Mouse (Mus musculus) thymus, postnatal 10 days (tissue): ENCODE results near the gene Cuedc1.
A peak's percentile ranks its signal among the peaks of the same experiment; 100 is the strongest.

ENCODE experiments used
- DNase-seq, 2 experiments: peaks; one replicate each; pipeline ENCODE4 v3.0.0; 2021; ENCODE audit warnings: low spot score in 2 of 2

Cuedc1 gene

DNA sequence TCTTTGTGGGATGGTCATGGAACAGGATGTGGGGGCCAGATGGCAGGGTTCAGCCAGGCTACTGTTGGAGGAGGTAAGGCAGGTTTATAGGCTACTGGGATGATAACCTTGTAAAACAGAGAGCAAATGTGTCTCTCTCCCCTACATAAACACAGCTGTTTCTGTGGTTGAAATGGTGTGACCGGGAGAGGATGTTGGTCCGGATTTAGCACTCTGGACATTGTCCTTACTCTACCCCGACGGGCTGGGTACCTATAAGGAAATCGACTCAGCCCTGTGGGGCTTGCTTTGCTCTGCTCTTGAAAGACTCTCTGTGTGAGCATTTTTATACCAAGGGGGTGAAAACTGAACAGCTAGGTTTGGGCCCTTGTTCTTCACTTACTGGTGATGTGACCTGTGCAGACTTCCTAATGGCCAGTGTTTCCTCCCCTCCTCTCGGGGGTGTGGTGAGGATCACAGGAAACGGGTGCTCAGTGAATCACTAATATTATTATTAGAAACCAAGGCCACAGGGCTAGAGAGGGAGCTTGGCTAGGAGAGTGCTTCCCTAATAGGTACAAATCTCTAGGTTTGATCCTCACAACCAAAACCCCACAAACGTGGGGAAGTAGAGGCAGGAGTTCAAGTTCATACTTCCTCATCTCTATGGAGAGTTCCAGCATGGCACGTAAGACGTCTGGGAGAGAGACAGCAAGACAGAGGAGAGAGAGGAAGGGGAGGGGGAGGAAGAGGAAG lies 19.7 kb downstream of the Cuedc1 start:
- no peak for DNase-seq

DNA sequence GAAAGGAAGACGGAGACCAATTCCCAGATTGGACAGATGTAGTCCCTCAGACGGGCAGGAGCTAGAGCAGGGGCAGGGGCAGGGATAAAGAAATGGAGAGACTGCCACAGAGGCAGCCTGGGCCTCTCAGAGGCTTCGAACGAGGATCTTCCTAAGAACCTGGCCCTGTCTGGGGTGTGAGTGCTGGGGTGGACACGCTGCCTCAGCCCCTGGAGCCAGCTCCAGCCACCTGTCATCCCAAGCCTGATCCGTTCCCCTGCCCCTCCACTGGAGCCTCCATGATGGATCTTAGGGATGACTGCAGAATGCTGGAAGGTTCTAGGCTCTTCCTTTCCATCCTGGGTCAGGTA lies 20.2 kb downstream of the Cuedc1 start:
- DNase-seq = no peak

DNA sequence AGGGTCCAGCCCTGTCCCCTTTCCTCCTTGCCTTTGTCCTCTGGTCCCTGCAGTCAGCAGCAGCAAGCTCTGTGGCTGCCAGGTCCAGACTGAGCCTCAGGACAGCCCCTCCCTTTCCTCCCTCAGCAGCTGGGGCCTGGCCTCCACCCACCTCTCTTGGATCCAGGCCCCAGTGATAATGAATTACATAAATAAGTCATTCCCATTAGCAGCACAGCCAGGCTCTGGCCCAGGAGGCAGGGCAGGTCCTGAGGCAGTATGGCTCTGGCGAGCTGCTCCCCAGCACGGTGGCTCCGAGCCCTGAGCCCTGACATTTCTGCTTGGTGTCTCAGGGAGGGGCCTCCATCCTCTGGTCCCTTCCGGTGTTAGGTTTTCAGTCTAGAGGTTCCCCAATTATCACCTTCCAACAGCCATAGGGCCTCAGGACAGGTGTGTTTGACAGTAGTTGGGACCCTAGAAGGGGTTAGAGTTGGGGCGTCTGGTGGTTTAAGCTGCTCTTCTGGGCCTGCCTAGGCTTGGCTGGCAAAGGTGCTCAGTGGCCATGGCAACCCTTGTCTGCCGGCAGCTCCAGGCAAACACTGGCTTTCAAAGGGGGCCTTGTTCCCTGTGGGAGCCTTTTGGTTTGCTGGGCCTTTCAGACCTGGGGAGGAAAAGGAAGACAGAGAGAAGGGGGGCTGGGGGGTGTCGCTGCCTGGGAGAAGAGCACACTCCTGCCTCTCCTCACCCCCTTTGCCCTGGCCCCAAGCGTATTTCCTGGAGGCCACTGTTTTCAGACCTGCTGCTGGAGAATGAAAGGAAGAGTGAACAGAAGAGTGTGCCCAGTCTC lies 21.2 kb downstream of the Cuedc1 start:
- no peak for DNase-seq

DNA sequence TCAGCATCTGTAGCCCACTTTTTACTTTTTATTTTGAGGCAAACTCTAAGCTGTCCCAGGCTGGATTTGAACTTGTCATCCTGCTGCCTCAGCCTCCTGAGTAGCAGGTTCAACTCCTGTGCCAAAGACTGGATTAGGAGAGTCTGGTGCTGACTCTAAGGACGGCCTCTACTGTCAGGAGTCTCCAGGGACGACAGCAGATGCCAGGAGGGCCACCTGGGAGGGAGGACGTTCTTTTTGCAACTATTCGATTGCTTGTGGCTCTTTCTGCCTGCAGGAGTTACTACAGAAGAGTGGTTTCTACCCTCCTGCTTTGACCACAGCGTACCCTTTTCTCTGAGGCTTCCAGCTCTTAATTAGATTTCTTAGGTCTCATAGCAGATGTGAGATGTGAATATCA lies 24.7 kb downstream of the Cuedc1 start:
- no peak for DNase-seq

DNA sequence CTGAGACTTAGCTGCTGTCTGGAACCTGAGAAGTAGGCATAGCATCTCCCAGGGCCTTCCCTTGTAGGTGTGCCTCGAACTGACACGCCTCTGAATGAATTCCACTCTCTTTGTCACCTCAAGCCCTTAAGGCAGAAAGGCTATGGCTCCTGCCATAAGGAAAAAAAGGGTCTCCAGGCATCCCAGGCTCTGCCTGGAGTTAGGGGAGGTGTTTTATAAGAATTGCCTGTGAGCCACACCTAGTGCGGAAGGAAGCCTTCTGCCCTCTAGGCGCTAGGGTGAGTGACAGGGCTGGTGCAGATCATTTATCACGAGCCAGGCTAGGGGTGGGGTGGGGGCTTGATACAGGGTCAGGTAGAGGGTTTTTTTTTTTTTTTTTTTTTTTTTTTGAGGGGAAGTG lies 25.2 kb downstream of the Cuedc1 start:
- DNase-seq = no peak

DNA sequence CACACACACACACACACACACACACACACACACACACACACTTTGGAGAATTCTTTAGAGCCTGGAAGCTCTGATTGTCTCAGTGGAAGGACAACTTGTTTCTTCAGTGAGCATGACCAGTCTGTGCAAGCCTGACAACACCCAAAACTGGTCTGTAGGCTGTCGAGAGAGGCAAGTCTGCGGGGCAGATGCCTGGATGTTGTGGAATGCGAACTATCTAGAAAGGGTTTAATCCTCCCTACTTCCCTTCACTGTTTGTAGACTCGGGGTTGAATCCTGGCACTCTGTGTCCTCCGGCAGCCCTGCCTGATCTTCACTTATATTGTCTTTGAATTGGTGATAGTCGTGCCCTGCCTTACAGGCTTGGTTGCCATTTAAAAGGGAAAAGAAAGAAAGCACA lies 25.9 kb downstream of the Cuedc1 start:
- no peak for DNase-seq

DNA sequence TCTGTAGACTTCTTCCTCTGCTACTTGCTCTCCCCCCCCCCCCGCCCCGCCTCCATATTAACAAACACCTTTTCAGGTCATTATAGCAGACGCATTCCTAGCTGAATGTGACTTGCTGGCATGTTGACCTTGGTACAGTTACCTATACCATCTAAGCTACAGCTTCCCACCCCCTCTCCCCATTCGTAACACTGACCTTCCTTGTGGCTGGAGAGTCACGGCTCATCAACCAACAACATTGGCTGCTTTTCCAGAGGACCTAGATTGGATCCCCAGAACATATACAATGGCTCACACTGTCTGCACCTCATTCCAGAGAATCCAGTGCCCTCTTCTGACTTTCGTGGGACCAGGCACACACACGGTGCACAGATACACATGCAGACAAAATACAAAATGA lies 27.6 kb downstream of the Cuedc1 start:
- DNase-seq = no peak

DNA sequence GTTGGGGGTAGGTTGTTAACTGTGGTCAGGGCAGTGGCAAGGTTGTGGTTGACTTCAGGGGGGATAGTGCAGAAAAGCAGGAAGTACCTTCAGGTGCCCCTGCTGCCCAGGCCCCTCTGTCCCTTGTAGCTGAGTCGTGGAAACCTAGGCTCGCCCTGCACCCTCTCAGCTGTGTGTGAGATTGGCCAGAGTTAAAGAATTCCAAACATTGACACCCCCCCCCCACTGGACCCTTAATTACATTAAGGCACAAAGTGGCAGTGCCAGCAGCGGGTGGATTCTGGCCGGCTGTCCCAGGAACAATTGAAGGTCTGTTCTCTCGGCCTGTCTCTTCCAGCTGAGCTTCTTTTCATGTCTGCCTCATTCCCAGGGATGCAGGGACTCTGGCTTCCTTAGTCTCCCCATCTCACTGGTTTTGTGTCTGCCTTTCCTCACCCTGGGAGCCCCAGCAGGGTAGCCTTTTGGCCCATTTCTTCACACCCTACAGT lies 28.5 kb downstream of the Cuedc1 start:
- no peak for DNase-seq

DNA sequence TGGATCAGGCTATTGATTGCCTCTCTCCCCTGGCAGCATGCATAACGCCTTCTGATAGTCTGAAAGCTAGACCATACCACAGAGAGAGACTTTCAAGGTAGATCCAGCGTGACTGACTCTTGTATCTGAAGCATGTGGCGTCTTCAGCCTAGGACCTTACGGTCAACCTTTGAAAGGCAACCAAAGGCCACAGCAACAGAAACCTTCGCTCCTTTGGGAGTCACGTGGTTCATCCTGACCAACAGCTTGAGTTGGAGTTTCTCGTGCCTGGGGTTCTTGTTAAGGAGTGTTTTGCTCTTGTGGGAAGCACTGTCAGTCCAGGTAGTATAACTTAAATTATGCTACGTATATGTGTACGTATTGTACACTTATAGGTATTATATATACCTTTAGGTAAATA lies 30.6 kb downstream of the Cuedc1 start:
- DNase-seq = no peak

DNA sequence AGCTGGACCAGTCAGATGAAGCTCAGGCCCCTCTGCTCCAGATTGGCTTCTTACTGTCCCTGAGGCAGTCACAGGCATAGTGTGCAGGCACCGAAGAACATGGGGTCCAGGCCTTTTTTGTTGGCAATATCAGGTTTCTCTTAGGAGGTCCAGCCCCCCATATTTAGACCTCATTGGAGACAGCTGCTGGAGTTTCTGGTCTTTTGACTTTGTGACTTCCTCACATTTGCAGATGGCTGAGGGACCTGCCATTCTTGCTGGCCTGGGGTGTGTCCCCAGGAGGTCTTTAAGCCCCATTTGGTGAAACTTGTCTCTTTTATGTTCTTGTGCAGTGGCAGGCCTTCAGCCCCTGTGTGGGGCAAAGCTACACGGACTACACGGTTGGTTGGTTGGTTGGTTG lies 31.4 kb downstream of the Cuedc1 start:
- DNase-seq = no peak

DNA sequence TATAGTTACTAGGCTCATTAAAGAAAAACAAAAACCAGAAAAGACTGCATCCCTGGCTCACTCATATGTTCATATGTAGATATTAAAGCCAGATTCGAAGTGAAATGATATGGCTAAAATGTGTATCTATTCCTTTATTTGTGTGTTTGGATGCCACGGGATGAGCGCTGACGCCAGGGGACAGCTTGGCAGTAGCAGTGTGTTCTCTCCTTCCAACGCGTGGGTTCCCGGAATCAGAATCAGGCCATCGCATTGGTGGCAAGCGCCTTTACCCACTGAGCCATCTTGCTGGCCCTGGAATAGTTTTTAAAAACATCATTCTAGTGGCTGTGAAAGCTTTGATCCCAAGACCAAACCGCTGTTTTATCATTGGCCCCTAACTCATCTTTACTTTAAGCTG lies 32.1 kb downstream of the Cuedc1 start:
- DNase-seq = no peak

DNA sequence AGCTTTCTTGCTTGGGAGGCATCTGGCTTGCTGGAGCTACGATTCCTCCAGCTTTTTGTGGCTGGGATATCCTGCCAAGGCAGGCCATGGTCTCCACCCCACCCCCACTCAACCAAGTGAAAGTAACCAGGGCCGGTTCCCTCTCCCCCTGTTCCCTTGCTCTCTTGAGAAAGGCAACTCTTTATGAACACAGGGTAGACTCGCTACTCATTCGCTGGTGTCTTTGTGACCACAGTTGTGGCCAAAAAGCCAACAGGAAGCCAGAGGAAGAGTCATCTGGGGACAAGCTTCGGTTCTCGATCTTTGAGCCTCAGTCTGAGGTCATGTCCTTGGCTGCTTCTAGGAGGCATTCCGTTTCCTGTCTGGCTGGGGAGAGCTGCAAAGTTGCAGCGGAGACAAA lies 34.0 kb downstream of the Cuedc1 start:
- DNase-seq = peak; percentile 11 to 21

DNA sequence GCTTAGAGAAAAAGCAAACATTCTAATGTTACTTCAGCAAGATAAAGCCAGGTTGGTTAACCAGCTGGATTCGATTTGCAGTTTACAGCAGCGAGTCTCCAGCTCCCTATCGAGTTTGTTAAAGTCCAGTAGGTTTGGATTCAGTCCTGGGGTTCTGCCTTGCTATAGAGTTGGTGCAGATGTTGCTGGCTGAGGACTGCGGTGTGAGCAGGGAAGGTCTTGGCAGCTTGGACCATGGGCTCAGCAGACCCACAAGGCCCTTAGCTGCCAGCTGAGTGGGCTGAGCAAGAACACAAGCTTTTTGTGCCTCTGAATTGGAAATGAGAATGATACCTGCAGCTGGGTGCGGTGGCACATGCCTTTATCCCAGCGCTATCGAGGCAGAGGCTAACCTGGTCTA lies 37.4 kb downstream of the Cuedc1 start:
- DNase-seq = no peak

DNA sequence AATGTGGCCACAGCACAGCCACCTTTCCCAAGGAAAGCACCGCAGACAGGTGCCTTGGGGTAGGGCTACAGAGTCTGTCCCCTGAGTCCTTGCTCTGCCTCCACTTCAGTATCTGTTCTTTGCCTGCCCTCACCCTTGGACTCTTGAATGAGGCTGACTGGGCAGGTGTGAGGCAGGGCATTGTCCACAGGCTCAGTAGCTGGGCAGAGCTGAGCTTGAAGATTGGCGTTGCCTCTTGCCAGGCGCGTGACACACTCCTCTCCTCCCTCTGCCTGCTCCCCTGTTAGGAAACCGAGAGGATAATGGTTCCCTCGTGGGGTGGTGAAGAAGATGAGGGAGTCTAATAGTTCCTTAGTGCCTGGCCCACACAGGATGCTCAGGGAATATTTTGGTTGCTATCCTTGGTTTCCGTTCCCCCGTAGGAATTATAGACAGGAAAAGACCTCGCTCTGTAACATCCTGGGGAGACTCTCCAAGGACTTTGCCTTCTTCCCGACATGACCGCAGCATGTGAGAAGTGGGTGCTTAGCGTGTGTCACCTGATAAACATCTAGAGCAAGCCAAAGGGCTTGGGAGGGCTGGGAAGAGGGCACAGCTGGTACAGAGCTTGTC lies 40.1 kb downstream of the Cuedc1 start:
- no peak for DNase-seq

DNA sequence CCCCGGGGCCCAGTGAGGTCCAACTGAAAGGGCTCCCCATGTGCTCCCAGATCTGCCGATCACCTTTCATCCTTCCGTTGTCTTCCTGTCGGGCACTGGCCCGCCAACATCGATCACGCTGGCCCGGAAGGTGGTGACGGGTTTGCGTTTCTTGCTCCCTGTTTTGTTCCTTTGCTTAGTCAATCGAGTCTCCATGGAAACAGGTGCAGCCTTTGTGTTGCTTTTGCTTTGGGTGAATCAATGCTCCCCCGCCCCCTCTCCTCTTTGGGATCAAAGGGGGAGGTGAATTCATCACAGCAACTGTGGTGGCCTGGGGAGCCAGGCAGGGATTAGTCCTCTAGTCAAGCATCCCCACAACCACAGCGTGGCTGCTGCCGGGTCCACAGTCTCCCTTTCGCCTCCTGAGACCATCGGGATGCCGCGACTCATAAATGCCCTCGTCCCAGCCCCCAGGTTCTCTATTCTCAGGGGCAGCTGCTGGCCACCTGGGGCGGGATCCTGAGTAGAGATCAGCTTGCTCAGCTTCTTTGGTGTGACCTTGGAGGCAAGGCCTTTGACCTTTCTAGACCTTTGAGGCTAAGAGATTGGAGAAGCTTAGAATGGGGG lies 41.5 kb downstream of the Cuedc1 start:
- DNase-seq = no peak

DNA sequence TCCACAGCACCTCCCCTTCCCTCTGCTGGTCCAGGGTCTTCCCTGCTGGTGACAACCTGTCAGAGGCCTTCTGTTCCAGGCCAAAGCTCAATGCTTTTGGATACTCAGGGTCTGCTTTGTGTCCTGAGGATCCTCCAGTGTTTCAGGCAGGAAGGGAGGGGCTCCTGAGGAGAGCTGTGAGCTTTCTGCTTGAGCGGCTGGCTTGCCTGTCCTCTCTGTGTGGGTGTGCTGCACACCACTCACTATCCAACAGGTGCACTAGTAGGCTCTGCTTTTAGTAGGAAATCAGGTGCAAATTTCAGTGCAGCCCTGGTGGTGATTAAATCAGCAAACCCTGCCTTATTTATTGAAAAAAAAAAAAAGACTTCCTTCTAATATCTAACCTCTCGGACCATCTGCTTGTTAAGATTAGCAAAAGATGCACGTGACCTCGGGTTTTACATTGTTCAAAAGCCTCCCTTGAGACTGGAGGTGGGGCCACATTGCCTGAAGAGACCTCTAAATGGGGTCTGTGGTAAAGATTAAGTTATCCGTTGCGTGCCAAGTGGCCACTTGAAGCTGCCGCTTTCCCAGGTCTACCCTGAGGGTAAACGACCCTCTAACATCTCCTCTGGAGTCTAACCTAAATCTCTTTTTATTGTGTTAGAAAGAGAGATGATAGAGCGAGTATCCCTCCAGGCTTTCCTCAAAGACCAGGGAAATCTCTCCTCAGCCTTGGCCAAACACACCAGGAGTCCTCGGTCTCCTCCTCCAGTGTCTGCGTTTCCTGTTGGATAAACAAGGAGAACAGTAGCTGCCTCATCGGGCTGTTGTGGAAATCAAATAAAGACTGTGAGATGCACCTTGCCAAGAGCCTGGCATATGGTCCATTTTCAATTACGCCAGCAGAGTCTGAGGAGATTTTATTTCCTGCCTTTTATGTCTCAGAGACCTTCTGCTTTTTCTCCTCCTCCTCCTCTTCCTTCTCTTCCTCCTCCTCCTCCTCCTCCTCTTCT lies 42.5 kb downstream of the Cuedc1 start:
- DNase-seq = peak in 1 of 2 experiments; percentile 12

DNA sequence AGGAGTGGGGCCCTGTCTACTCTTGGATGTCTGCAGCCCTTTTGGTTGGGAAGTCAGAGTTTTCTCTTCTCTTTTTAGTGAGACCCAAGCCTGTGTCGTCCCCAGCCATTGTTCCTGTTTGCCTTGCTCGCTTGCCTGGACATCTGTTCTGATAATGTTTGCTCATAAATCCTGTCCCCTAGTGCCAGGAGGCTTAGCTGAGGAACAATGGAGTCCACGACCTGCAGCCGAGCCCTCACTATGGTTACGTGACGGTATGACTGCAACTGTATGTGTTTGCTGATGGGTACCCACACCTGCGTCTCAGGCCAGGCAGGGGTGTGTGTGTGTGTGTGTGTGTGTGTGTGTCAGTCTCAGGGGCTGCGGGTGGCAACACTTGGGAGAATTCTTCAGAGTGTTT lies 44.5 kb downstream of the Cuedc1 start:
- no peak for DNase-seq

DNA sequence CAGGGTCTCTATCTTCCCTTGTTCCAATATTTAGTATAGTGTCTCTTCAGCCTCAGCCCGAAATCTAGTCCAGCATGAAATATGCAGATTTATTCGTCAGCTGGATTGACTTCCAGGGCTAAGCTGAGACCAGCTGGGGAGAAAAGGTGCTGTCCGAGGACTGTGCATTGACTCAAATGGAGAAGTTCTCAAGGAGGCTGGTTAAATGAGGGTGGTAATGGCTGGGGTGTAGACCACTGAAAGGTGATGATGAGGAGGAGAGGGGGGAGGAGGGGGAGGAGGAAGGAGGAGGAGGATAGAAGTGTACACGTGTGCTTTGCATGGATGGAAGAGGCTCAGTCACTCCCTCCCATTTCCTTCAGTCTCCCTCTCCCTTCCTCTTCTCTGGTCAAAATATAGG lies 46.2 kb downstream of the Cuedc1 start:
- no peak for DNase-seq

DNA sequence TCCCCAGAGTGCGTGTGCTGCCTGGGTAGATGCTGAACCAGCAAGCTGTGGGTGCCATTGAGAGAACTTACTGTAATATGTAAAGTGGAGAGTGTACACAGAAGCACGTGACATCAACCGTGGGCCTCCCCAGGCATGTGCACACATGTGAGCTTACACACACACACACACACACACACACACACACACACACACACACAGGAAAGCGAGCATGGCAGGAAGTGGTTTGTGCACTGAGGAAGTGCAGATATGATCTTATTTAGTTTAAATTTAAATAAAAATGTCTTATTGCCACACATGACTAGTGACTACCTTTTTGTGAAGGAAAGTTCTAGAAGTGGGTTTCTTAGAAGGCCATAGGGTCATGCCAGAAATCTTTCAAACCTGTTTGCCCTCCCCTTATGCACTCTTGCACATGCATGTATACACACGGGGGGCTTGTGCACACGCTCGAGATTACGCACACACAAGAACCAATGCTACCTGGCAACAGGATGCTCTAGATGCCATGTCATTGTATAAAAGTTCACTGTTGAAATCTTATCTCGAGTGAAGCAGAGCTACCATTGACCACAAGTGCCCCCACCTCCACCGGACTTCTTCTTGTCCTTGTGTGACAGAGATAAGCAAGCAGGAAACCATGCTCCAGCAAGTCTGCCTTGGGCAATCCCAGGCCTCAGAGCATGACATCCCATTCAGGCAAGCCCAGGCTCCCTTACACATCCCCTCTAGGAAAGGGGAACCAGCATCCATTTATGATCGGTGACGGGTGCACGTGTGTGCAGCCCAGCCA lies 47.6 kb downstream of the Cuedc1 start:
- DNase-seq = peak; percentile 64 to 65
